Mouse (Mus musculus) CH12.LX (cell line): ENCODE data around the gene Vegfb. TPM values are rescaled to one million over a fixed set of nuclear protein-coding genes. Genes with fewer than 3 reads are reported as not detected.

Source experiments
- DNase-seq: peaks from one replicate; pipeline ENCODE4 v3.0.0-alpha.2; 2013; ENCODE audit errors: extremely low read depth
- H3K27ac ChIP-seq: 2 replicates; pipeline ENCODE4 v1.5.1; 2012; ENCODE audit warnings: low read depth, mild to moderate bottlenecking, control low read depth, moderate library complexity; ENCODE audit not compliant: insufficient read depth
- H3K27me3 ChIP-seq: replicated peaks from 2 replicates; pipeline ENCODE3; 2012; ENCODE audit warnings: inconsistent platforms
- H3K36me3 ChIP-seq, 2 experiments: replicated peaks in 1 of 2; 2 replicates each; pipeline versions ENCODE3 to v1.6.1; 2012; ENCODE audit warnings: inconsistent platforms in 1 of 2, low read length in 1 of 2, mild to moderate bottlenecking in 1 of 2, mixed read lengths in 1 of 2, moderate library complexity in 1 of 2; ENCODE audit not compliant: control insufficient read depth in 1 of 2, insufficient read depth in 1 of 2
- H3K4me1 ChIP-seq, 2 experiments: 2 replicates each; pipeline ENCODE4 v1.6.1; 2012; ENCODE audit warnings: inconsistent platforms in 1 of 2, moderate library complexity in 1 of 2; ENCODE audit not compliant: insufficient read depth in 2 of 2, control insufficient read depth in 1 of 2
- H3K4me2 ChIP-seq: 2 replicates; pipeline ENCODE4 v1.6.1; 2012; ENCODE audit warnings: low read depth, mild to moderate bottlenecking, control low read depth; ENCODE audit not compliant: poor library complexity, insufficient read depth, severe bottlenecking
- H3K4me3 ChIP-seq, 3 experiments: fragments of 150-350 bp in 1 of 3; sonication (generic) in 1 of 3; replicated peaks in 1 of 3; 2 replicates each; pipeline versions ENCODE3 to v1.5.1; 2011 to 2012; ENCODE audit warnings: low read depth in 2 of 3, low read length in 2 of 3, mild to moderate bottlenecking in 2 of 3, moderate library complexity in 2 of 3, control low read depth in 1 of 3, improper control_type of control experiment in 1 of 3, inconsistent platforms in 1 of 3, mixed read lengths in 1 of 3; ENCODE audit not compliant: poor library complexity in 1 of 3
- H3K79me2 ChIP-seq: replicated peaks from 2 replicates; pipeline ENCODE4 v1.6.1; 2012; ENCODE audit warnings: mild to moderate bottlenecking, moderate library complexity; ENCODE audit not compliant: control insufficient read depth, poor library complexity, insufficient read depth, severe bottlenecking; ENCODE audit errors: extremely low read depth
- H3K9ac ChIP-seq: 2 replicates; pipeline ENCODE4 v1.6.1; 2012; ENCODE audit warnings: low read depth, mild to moderate bottlenecking, control low read depth, moderate library complexity; ENCODE audit not compliant: insufficient read depth
- H3K9me3 ChIP-seq: replicated peaks from 2 replicates; pipeline ENCODE3; 2012; ENCODE audit warnings: low read length, inconsistent platforms, mixed read lengths
- CHD1 ChIP-seq: IDR thresholded peaks from 2 replicates; pipeline ENCODE4 v1.6.1; 2012; ENCODE audit warnings: low read depth, low read length, improper control_type of control experiment, inconsistent platforms
- E2F4 ChIP-seq: IDR thresholded peaks from 2 replicates; pipeline ENCODE4 v1.6.1; 2011; ENCODE audit warnings: low read depth, low read length, improper control_type of control experiment; ENCODE audit not compliant: insufficient replicate concordance
- ELF1 ChIP-seq: IDR thresholded peaks from 2 replicates; pipeline ENCODE4 v1.6.1; 2014; ENCODE audit warnings: low read depth, mild to moderate bottlenecking, inconsistent platforms, low read length, improper control_type of control experiment
- ETS1 ChIP-seq: conservative IDR thresholded peaks from 2 replicates; pipeline ENCODE4 v1.6.1; 2012; ENCODE audit warnings: low read depth, mild to moderate bottlenecking, inconsistent platforms, low read length, improper control_type of control experiment, moderate library complexity
- GABPA ChIP-seq: IDR thresholded peaks from 2 replicates; pipeline ENCODE4 v1.6.1; 2012; ENCODE audit warnings: low read depth, low read length, improper control_type of control experiment, inconsistent platforms; ENCODE audit not compliant: insufficient replicate concordance
- IRF4 ChIP-seq: IDR thresholded peaks from 2 replicates; pipeline ENCODE4 v1.6.1; 2014; ENCODE audit warnings: low read depth, mild to moderate bottlenecking, inconsistent platforms, low read length, improper control_type of control experiment
- JUND ChIP-seq: conservative IDR thresholded peaks from 2 replicates; pipeline ENCODE4 v1.6.1; 2011; ENCODE audit warnings: low read depth, low read length, improper control_type of control experiment
- MAZ ChIP-seq: IDR thresholded peaks from 2 replicates; pipeline ENCODE4 v1.6.1; 2012; ENCODE audit warnings: low read depth, mild to moderate bottlenecking, inconsistent platforms, low read length, improper control_type of control experiment, moderate library complexity
- MXI1 ChIP-seq: IDR thresholded peaks from 2 replicates; pipeline ENCODE4 v1.6.1; 2011; ENCODE audit warnings: mild to moderate bottlenecking, low read depth, low read length, improper control_type of control experiment
- NELFE ChIP-seq: IDR thresholded peaks from 2 replicates; pipeline ENCODE4 v1.6.1; 2011; ENCODE audit warnings: low read depth, low read length, improper control_type of control experiment
- POLR2AphosphoS2 ChIP-seq: IDR thresholded peaks from 2 replicates; pipeline ENCODE4 v1.6.1; 2011; ENCODE audit warnings: low read depth, low read length, improper control_type of control experiment
- RCOR1 ChIP-seq: conservative IDR thresholded peaks from 2 replicates; pipeline ENCODE4 v1.6.1; 2012; ENCODE audit warnings: low read depth, mild to moderate bottlenecking, inconsistent platforms, low read length, improper control_type of control experiment
- SMC3 ChIP-seq: IDR thresholded peaks from 2 replicates; pipeline ENCODE4 v1.6.1; 2011; ENCODE audit warnings: low read depth, low read length, improper control_type of control experiment
- TBP ChIP-seq: conservative IDR thresholded peaks from 2 replicates; pipeline ENCODE4 v1.6.1; 2011; ENCODE audit warnings: low read depth, low read length, improper control_type of control experiment
- TCF12 ChIP-seq: IDR thresholded peaks from 2 replicates; pipeline ENCODE4 v1.6.1; 2014; ENCODE audit warnings: low read depth, mild to moderate bottlenecking, inconsistent platforms, low read length, improper control_type of control experiment
- USF2 ChIP-seq: conservative IDR thresholded peaks from 2 replicates; pipeline ENCODE4 v1.6.1; 2011; ENCODE audit warnings: low read depth, low read length, improper control_type of control experiment
- ZNF384 ChIP-seq: IDR thresholded peaks from 2 replicates; pipeline ENCODE4 v1.6.1; 2012; ENCODE audit warnings: low read depth, low read length, improper control_type of control experiment, inconsistent platforms
- dilution Hi-C: fragments of 300-500 bp; cut with MboI; formaldehyde crosslinking; loops from 2 replicates; pipeline ENCODE4 v1.14.3; 2020; ENCODE audit warnings: low sequenced_read_pairs; ENCODE audit not compliant: extremely low pct_unique_long_range_greater_than_20kb, extremely low pct_ligation_motif_present
- in situ Hi-C: fragments of 300-500 bp; cut with MboI; formaldehyde crosslinking; loops from 3 replicates; pipeline ENCODE4 v1.14.3; 2019; ENCODE audit warnings: low sequenced_read_pairs, low pct_ligation_motif_present, low pct_unique_long_range_greater_than_20kb, mixed read lengths
- polyA plus RNA-seq: library from polyadenylated mRNA; unstranded; fragments of >175 nt; gene quantifications from 2 replicates; pipeline ENCODE4 v1.2.1, GENCODE M21; 2012; ENCODE audit warnings: low read depth; ENCODE audit not compliant: insufficient read length
- total RNA-seq, 2 experiments: library from RNA; depleted of rRNA; stranded (reverse); fragments of 300-350 nt in 1 of 2; fragments of >200 nt in 1 of 2; gene quantifications; 2 replicates each; pipeline ENCODE4 v1.2.3; 2012 to 2014

Vegfb gene
- total and polyA plus RNA-seq, 3 experiments = 3.2 to 35.1 (median 13.2) TPM

DNA sequence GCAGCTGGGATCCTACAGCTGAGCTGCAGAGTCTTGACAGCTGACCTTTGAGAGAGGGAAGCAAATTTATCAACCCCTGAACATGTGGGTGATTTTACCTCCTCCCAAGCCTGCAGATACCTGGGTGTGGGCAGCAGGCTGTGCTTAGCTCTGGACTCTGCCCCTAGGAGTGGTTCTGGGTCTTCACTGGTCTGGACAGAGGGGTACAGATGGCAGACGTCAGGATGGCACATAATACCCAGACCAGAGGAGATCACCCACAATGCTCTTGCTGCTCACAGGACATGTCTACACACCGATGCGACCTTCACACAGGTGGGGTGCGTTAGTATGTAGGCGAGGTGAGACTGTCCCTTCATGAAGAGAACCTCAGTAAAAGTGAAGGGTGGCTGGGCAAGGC is 37.9 kb downstream of the Vegfb start:
- no peak overlapping the region for H3K4me2 ChIP-seq
- TF ChIP-seq ELF1 (no peak), ZNF384 (no peak), NELFE (no peak), MXI1 (no peak), POLR2AphosphoS2 (no peak), IRF4 (no peak), RCOR1 (no peak), USF2 (no peak), ETS1 (no peak), SMC3 (no peak), GABPA (no peak), CHD1 (no peak), TCF12 (no peak), JUND (no peak), MAZ (no peak)
- dilution Hi-C loops = no loop called here

DNA sequence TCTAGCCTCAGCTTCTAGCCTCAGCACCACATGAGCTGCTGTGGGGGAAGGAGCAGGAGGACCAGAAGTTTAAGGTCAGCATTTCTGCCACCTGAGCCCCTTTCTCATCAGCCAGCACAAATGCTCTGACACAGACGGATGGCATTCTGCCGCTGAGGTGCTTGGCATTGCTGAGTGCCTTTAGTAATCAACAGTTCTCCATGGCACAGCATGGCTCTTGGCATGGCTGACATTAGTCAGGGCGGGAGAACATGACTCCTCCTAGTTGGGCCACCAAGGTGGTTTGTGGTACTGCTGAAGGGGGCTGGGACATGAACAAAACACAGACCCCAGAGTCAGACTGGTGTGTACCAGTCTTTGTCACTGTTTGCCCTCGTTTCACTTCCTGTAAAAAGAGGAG is 39.3 kb downstream of the Vegfb start:
- no peak for DNase-seq
- no peaks in the 10 kb centered on the region for H3K27me3 ChIP-seq
- no peak overlapping the region for H3K4me3 ChIP-seq
- in situ Hi-C loops (no loop called here), dilution Hi-C loops (no loop called here)
- no peak overlapping the region for H3K9ac ChIP-seq
- no peak overlapping the region for H3K27ac ChIP-seq
- H3K79me2 ChIP-seq = no peaks in the 10 kb centered on the region
- H3K4me1 ChIP-seq = peaks cover 3 to 13% of the 10 kb centered on the region in 2 experiments; a peak in 2 of 4 replicates
- TF ChIP-seq E2F4 (no peak), TBP (no peak), ETS1 (no peak), CHD1 (no peak), RCOR1 (no peak)
- TF ChIP-seq, all 38 proteins: peak for 0
- Histone ChIP-seq H3K9me3 (no peaks in the 10 kb centered on the region), H3K4me2 (no peak overlapping the region), H3K36me3 (peaks cover 9 to 76% of the 10 kb centered on the region in 2 experiments)

More for the DNA sequence above, 37.9 kb downstream of the Vegfb start:
- H3K79me2 ChIP-seq = no peaks in the 10 kb centered on the region
- H3K4me3 ChIP-seq = no peak overlapping the region
- no peak for DNase-seq
- peaks cover 3 to 14% of the 10 kb centered on the region in 2 experiments; a peak in 2 of 4 replicates for H3K4me1 ChIP-seq
- no peaks in the 10 kb centered on the region for H3K27me3 ChIP-seq
- no peaks in the 10 kb centered on the region for H3K9me3 ChIP-seq
- H3K36me3 ChIP-seq = peaks cover 13 to 83% of the 10 kb centered on the region in 2 experiments
- H3K27ac ChIP-seq = no peak overlapping the region
- H3K9ac ChIP-seq = no peak overlapping the region
- in situ Hi-C loops = no loop called here
